Mouse (Mus musculus) megakaryocyte, embryonic 14.5 days (primary cell): ENCODE results near the gene Srebf1.

ENCODE experiments used
- FLI1 ChIP-seq: IDR thresholded peaks from 2 replicates; pipeline ENCODE4 v1.6.1; 2012; ENCODE audit warnings: low read length, inconsistent platforms, mixed read lengths
- GATA1 ChIP-seq: IDR thresholded peaks from 3 replicates; pipeline ENCODE4 v1.6.1; 2012; ENCODE audit warnings: mixed read lengths, low read length, inconsistent platforms, borderline replicate concordance

DNA sequence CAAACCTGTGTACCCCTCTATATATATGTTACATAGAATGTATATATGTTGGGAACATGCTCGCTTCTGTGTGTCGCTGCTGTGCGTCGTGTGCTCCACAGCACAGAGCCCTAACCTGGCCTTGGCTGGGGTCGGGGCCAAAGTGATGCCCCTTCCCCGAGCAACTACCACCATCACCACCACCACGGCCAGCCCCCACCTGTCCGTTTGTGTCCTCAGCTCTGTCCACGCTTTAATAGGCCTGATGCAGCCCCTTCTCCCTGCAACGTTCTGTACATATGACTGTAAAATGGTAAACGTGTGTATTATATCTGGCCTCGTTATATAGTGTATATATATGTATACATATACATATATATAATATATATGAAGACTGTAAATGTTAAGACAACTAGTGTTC, 23.7 kb downstream of the Srebf1 start:
- TF ChIP-seq GATA1 (no peak), FLI1 (no peak)
